Mouse (Mus musculus) kidney, adult 8-10 months (tissue): ENCODE data around the gene Bmp8b.
"Not testable (repeated sequence)": the region's sequence is repeated elsewhere in the genome, so short reads cannot be mapped to it uniquely, and the experiment has no call there.

ENCODE experiments used
- DNase-seq, 2 experiments: peaks; one replicate each; pipeline ENCODE4 v3.0.0; 2022

The Bmp8b gene

DNA sequence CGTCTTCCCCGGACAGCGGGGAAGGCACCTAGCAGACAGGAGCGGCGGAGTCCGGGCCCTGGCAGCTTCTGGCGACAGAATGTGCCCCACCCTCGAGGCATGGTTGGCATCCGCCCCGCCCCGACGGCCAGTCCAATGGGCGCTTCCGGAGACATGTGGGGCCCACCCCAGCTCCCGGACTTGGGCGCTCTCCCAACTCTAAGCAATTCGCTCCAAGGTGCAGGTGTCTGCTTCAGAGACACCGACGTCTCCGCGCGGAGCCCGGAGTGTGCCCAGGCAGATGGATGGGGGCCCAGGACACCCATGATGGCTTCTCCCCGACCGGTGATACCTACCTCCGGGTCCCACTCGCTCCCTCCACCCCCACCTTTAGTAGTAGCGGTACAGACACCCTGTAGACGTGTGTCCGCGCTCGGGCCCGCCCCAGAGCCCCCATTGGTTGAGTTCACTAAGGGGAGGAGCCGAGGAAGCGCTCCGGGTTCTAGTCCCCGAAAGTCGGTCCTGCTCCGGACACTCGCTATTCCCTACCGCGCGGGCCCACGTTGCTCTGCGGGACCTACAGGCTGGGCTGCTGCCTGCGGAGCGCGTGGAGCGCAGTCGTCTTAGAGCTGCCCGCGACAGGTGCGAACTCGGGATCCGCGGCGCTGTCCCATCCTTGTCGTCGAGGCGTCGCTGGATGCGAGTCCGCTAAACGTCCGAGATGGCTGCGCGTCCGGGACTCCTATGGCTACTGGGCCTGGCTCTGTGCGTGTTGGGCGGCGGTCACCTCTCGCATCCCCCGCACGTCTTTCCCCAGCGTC, at the start of gene Bmp8b:
Gene Bmp8b (plus strand): TSS at position 515 of the 800 bp plus-strand sequence.
- peak in 1 of 2 experiments; percentile 19 for DNase-seq

DNA sequence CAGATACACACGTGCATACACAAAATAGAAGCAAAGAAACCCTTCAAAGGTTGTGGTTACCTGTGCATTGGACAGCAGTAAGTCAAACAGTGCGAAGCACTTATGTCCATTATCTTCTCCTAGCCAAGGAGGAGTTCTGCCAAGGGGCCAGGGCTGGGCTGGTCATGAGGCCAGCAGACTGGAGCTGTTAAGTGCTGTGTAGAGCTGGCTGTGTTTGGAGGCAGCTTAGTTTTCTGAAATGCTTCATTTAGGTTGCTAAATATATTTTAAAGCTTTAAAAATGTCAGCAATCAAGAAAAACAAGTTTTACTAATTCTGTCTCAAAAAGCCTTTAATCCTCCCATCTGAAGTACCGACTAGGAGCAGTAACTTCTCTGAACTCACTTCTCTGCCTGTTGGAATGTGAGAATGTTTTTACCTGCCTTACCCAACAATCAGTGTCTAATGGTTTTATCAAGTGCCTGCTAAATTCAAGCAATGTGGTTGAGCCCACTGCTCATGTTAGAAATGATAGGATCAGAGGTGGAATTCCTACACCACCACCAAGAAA, 48.3 kb upstream of the Bmp8b start:
- DNase-seq = no peak

DNA sequence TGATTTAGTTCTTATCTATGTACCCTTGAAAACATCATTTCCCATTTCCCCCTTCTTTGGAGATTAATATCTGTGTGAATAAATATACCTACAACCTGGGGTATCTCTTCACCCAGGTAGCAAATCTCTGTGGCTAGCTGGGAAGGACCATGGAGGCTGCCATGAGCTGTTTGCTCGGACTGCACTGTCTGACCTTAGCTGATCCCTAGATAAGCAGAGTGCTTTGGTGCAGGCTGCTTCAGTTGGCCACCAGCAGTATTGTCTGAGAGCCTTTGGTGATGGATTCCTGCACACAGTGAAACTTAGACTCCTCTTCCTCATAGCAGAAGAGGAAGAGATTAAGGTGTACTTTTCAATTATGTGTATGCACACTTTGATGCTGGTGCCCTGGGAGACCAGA, 47.0 kb upstream of the Bmp8b start:
- DNase-seq = no peak

DNA sequence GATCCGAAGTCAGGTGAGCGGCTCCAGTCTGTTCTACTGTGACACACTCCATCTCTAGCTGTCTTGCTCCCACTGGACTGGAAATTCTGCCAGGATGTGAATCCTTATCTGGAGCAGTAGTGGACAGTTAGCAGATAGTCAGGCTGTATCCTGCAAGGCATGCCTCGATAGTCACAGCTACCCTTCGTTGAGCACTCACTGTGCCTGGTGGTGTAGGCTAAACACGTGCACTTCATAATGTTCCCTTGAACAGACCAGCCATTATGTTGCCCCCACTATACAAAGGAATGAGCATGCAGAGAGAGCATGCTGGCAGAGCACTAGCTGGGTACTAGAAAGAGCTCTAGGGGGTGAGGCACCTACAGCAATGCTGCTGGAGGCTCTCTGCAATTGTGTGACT, 43.2 kb upstream of the Bmp8b start:
- no peak for DNase-seq

DNA sequence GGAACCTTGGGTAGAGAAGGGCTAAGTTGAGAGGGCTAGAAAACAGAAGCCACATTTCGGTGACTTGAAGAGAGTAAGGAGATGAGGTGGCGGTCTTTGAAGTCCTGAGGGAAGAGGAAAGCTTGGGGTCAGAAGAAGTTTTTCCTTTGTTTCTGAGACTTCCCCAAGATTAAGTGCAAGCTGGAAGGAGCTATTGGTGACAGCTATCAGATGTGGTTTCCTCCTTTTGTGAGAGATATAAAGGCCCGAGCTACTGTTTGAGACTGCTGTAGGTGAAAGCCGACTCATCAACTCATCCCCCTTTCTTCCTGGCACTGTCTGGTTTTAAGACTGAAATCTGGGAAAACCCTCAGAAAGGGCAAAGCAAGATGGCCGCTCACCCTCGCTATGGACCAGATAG, 36.3 kb upstream of the Bmp8b start:
- no peak for DNase-seq

DNA sequence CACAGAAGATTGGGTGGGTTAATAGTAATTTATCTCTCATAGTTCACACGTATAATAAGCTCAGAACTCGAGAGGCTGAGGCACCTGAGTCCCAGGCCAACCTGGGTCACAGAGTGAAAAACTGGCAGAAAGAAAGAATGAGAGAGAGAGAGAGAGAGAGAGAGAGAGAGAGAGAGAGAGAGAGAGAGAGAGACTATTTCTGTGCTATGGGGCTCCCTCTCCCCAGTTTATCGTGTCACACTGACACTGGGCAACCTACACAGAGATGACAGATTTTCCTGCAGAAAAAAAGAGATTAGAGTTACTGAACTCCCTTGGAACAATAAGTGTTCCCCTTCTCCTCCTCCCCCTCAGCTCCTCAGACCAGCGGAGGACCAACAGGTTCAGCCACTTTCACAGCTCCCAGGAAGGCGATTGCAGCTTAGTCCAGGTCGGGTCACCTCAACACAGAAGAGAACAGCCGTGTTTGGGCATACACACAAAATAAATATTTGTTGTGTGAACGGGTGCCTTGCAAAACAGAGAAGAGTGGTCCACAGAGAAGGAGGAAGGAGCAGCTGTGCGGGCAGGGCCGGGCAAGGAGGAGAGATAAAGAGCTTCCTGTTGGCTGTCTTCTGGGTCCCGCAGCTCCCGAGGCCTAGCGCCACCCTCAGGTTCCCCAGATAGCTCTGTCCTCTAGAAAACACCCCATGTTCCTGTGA, 33.5 kb upstream of the Bmp8b start:
- peak; percentile 13 to 28 for DNase-seq

DNA sequence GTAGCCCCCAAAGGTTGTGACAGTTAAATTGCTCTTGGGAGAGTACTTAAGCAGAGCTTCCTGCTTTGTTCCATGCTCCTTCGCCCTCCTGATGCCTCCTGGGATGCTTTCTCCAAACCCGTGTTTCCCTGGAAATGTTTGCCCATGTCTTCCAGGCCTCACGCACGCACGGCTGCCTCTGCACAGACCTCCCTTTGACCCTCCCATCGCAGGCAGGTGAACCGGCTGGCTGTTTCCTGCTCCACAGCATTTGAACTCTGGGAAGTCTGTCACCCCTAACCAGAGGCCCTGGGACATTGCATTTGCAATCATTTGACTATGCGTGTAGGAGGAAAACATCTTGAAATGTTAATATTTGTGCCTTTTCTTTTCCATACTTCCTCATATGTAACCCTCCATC, 28.0 kb upstream of the Bmp8b start:
- DNase-seq = no peak

DNA sequence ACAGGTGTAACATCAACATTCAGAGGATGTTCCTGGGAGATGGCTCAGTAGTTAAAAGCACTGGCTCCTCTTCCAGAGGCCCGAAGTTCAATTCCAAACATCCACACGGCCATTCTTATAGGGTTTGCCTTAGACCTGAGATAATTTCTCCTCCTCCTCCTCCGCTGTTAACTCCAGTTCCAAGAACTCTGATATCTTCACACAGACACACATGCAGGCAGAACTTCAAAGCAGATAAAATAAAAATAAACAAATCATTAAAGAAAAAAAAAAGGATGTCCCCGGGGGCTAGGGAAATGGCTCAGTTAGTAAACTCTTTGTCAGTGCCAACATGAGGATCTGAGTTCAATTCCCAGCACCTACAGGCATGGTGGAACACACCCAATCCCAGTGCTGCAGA, 26.7 kb upstream of the Bmp8b start:
- no peak for DNase-seq

DNA sequence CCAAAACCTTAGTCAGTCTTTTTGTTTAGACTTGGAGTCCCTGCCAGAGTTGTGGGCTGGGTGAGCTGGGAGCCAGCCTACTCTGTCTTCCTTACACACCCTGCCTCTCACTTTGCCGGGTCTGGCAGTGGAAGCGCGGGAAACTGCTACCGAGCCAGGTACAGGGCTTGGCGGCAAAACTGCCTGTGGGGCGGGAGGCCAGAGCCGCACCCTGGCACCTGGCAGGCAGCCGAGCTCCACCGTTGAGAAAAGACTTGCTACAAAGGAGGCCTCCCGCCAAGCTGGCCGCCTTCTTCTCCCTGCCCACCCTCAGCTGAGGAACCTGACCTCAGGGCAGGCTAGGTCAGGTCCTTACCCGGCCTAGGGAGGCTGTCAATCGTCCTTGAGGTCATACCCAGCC, 24.2 kb upstream of the Bmp8b start:
- peak; percentile 11 to 21 for DNase-seq

DNA sequence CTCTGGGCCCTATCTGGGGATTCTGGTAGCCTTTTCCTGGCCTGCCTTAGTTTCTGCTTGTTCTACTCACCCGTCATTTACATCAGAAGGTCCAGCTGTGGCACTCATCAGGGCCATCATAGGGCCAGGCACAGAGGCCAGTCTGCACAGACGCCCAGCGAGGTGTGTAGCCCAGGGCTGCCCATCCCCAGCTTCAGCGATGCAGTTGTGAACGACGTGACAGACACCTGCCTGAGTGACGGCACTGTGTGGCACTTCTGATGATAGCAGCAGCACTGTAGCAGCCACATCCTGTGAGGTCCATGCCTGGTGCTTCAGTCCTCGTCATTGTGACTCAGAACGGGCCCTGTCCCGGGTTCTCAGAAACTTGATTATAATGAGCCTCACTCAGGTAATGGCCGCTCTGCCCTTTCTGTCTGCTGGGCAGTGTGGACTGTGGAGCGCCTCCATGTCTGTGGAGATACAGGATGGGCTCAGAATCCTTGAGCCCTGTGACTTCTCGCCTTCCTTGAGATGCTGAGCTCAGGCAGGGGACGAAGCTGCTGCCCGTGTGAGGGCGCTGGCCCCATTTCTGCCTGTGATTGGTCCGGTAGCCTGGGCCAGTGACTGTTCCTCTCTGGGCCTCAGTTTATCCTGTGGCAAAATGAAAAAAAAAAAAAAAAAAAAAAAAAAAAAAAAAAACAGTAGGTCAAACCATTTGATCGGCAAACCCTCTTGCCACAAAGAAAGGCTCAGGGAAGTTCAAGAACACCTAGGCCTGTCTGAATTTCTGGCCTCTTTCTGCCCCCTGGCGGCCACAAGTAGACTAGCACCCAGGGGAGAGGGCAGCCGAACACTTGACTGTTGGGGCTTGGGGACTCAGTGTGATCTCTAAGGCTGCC, 22.4 kb upstream of the Bmp8b start:
- DNase-seq = peak; percentile 41 to 61

DNA sequence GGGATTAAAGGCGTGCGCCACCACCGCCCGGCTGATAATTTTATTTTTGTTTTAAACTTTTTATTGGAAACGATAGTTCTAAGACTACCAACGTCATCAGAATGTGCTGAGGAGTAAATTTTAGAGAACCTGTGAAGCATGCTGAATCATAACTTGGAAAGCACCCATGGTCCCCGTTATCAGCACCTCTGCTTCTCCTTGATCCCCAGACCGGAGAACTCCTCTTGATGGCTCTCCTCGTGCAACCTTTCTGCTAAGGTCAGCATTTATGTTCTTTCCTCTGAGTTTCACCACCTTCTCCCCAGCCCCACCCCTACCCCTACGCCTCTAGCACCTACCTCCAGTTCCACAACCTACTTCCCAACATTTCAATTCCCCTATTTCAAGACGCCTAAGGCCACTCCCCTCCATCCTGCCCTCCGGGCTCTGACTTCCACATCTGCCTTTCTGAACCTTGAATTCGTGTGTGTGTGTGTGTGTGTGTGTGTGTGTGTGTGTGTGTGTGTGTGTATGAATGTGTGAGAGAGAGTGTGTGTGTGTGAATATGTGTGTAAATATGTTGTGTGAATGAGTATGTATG, 21.6 kb upstream of the Bmp8b start:
- no peak for DNase-seq

DNA sequence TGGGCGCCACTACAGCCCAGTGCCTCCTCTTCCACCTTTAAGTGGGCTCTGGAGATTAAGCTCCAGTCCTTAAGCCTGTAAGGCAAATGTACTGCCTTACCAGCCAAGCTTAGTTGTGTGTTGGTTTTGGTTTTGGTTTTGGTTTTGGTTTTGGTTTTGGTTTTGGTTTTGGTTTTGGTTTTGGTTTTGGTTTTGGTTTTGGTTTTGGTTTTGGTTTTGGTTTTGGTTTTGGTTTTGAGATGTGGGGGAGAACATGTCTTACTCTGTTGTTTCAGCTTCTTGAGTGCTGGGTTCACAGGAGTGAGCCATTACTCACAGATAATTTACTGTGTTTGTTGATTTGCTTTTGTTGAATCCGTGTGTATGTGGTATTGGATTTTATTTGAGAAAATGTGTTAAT, 19.7 kb upstream of the Bmp8b start:
- DNase-seq = no peak

DNA sequence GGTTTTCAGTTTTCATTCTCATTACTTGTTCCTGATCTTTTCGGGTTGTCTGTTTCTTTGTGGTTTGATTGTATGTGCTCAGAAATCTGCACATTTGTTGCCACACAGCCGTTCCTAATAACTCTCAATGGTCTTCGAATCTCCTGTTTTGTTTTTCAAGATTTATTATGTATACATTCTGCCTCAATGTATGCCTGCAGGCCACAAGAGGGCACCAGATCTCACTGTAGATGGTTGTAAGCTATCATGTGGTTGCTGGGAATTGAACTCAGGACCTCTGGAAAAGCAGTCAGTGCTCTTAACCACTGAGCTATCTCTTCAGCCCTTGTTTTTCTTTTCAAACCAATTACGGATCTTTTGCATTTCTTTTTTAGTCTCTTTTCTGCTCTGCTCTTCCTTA, 18.6 kb upstream of the Bmp8b start:
- DNase-seq = no peak

DNA sequence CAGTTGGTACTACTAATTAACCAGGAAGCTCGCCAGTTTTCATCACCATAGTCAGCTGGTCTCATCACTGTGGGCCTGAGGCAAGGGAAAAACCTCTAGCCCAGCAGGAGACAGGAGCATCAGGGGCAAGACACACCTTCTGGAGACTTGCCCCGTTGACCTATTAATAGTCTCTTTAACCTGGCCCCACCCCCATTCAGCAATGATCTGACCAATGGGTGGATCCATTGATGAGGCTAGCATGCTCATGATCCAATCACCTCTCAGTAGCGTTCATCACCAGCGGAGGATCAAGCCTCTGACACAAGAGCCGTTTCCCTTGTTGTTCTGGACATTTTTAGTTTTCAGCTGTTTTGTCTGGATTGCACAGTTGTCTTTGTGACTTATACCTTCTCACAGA, 12.3 kb upstream of the Bmp8b start:
- DNase-seq = no peak

DNA sequence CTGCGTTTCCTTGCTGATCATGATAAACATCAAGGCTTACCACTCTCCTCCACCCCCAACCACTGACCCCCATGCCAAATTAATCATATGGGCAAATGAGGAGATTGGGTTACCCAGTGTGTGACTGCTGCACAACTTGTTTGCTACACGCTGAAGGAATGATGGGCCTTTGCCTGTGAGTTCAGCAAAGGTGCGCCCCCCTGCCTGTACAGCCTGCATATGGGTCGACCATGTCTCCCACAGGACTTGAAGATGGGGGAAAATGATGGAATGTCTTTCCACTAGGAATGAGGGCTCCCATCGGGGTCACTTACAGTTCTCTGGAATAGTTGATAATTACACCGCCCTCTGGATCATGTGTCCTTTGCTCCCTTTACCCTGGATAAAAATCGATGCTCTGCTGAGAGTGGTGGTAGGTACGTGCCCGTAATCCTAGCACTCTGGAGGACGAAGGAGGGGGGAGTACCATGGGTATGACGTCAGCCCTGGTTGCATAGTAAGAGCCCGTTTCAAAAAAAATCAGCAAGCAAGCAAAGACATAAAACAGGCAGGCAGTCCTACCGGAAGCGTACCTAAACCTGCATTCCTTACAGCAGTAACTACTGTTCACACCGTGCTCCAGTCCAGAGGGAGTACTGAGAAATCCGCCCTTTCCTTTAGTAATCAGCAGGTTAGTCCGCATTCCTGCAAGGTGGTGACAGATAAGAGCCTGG, 11.7 kb upstream of the Bmp8b start:
- no peak for DNase-seq

DNA sequence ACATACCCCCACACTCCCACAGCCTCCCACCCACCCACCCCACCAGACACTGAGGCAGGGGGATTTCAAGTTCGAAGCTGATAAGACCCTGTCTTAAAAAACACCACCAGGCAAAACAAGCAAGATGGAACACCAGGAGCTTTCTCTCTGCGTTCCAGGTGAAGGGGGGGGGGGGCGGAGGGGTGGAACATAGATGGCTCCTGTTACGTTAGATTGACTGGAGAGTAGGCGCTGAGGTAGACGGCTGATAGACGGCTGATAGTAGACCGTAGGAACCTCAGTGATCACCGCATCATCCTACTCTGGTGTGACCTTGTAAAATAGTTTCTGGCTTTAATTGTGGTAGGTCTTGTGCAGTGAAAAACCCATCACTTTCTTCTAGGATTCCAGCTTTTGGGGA, 11.1 kb upstream of the Bmp8b start:
- no peak for DNase-seq

DNA sequence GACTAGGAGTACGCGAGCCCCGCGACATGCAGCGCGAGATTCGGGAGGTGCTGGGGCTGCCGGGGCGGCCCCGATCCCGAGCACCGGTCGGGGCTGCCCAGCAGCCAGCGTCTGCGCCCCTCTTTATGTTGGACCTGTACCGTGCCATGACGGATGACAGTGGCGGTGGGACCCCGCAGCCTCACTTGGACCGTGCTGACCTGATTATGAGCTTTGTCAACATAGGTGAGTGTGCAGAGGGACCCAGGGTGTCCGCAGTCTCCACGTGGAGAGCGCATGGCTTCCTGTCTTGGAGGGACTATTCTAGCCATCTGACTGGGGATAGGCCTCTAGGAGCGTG, 456 bp downstream of the Bmp8b start:
- DNase-seq = no peak

DNA sequence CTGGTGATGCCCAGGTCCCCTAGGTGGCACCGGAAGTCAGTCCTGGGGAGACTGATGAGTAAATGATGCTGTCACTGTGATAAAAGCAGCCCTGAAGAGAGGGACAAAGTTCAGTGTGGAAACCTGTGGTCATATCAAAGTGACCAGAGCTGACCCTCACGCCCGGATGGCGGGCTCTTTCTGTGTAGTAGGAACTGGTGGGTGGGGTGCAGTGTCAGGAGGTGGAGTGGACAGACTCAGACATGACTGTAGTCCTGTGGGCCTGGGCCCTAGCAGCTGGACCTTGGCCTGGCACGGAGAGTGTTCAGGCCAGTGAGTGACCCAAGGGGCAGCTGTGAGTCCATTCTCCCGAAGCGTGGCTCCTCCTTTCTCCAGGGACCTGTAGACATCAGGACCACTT, 964 bp downstream of the Bmp8b start:
- DNase-seq = not testable (repeated sequence)

DNA sequence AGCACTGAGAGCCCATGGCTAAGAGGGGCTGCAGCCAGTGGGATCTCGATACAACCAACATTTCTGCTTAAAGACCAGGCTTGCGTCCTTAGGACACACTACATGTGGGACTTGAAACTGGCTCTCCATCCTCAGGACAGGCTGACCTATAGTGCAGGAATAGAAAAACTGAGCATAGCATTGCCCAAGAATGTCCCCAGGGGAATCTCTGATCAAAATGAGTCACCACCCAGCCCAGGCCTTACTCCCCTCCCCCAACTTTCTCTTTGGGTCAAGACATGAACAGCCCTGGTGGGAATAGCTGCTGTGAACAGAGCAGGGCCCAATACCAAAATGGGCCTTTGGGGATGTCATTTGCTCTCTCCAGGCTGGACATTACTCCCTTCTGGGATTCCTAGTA, 1.9 kb downstream of the Bmp8b start:
- DNase-seq = no peak

DNA sequence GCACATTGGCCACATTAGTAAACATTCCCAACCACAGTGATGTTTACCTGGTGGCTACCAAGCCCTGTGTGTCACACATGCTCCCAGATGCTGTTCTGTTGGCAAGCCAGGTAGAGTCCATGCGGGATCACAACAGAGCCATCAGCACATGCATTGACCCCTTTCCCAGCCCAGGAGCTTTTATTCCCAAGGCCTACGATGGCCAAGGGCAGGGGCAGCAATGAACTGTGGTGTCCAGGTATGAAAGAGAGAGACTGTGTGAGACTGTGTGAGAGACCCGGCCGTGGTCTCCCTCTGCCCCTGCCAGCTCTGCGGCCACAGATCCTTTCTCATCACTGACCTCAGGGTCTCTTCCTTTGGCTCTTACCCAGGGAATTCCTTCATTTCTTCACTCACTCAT, 3.1 kb downstream of the Bmp8b start:
- DNase-seq = no peak

DNA sequence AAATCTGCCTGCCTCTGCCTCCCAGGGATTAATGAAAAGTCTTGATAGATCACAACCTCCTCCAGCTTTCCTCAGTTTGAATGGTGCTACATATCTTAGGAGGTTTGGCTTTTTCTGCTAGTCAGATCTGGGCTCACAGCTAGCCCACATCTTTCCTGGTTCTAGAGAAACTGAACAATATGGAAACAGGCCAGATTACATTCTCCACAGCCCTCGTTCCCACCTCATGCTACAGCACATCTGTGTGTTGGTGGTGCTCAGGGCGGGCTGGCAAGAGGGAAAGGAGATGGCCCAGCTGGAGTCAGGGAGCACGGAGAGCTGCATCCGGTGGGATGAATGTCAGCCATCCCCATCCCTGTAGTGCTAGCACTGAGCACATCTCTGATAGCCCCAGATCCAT, 5.8 kb downstream of the Bmp8b start:
- no peak for DNase-seq

DNA sequence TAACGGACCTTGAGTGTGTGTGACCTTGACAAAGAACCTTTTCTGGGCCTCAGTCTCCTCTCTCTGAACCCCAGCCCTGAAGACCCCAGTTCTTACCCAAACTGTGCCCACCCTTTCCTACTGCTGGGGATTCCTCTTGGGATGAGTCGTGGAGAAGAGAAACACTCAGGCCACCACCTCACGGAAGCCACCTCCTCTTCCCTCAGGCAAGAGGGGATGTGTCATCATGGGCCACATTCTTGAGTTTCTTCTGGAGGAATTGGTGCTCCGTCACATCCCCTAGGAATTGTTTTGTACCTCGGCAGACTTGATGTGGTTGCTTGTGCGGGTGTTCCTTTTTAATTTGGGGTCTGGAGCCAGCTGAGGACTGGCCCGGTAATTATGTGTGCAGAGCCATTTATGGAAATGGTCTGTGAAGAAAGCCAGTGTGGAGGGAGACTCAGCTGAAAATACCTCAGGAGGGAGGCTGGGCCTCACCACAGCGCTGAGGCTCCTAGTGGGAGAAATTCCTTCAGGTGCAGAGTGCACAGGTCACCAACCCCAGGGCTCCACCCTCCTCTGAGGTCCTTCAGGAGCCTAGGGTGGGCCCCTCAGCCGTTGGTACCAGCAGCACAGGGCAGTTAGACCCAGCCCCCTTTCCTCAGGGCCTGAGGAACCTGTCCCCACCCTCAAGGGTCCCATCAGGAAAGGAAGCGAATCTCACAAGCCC, 6.5 kb downstream of the Bmp8b start:
- not testable (repeated sequence) for DNase-seq
